8 mouse cellular contexts compared by ENCODE assay signal in the genomic region with DNA sequence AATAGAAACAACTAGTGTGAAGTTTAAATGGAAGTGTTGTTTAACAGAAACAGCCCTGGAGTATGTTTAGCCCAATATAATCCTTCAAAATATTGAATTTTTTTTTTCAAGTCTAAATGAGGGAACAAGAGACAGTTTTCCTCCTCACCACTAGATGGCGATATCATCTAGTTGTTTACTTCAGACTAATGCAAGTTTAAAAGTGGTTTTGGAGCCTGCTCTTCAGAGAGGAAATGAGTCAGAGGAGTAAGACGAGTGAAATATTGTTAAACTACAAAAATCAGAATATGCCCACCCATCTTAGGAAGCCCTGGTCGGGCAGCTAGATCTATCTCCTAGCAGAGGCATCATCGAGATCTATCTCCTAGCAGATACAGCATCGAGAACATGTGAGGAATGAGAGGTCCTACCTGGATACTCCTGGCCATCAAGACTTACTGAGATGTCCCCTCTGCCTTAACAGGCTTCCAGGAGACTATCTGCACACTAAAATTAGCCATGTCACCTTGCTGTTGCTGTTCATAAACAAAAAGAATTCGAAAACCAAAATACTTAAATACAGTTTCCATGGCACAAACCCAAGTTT.
A peak's percentile ranks its signal among the peaks of the same experiment; 100 is the strongest.
DNase-seq lines count a peak whose midpoint lies in the region; ATAC-seq lines count a peak whose summit lies in the region.

No protein-coding gene starts in this region.

- peaks cover 6% of the 10 kb centered on the region; the same call in 1 of the 2 replicates for H3K4me1 ChIP-seq in midbrain, embryonic 15.5 days
- no peaks in the 10 kb centered on the region for H3K4me1 ChIP-seq in midbrain, embryonic 10.5 days
- no peaks in the 10 kb centered on the region for H3K4me1 ChIP-seq in intestine, embryonic 15.5 days (replicated peaks)

- H3K27me3 ChIP-seq in midbrain, embryonic 15.5 days (replicated peaks), result no peaks in the 10 kb centered on the region
- no peaks in the 10 kb centered on the region for H3K27me3 ChIP-seq in midbrain, embryonic 10.5 days (ENCODE audit: low read depth, poor library complexity, severe bottlenecking)
- no peaks in the 10 kb centered on the region for H3K27me3 ChIP-seq in intestine, embryonic 15.5 days (replicated peaks)

- no peak overlapping the region for H3K4me3 ChIP-seq in midbrain, embryonic 15.5 days
- no peak overlapping the region for H3K4me3 ChIP-seq in midbrain, embryonic 10.5 days
- H3K4me3 ChIP-seq in intestine, embryonic 15.5 days (replicated peaks), result no peak overlapping the region

- no peaks in the 10 kb centered on the region for H3K36me3 ChIP-seq in midbrain, embryonic 15.5 days (replicated peaks)
- no peaks in the 10 kb centered on the region for H3K36me3 ChIP-seq in midbrain, embryonic 10.5 days
- H3K36me3 ChIP-seq in intestine, embryonic 15.5 days, result no peaks in the 10 kb centered on the region

- H3K27ac ChIP-seq in midbrain, embryonic 15.5 days, result no peak overlapping the region
- H3K27ac ChIP-seq in midbrain, embryonic 10.5 days (replicated peaks), result no peak overlapping the region
- H3K27ac ChIP-seq in intestine, embryonic 15.5 days, result no peak overlapping the region

- H3K9me3 ChIP-seq in midbrain, embryonic 15.5 days, result no peaks in the 10 kb centered on the region
- no peaks in the 10 kb centered on the region for H3K9me3 ChIP-seq in midbrain, embryonic 10.5 days (replicated peaks)
- no peaks in the 10 kb centered on the region for H3K9me3 ChIP-seq in intestine, embryonic 15.5 days

- H3K4me2 ChIP-seq in midbrain, embryonic 15.5 days, result no peak overlapping the region
- H3K4me2 ChIP-seq in intestine, embryonic 15.5 days (replicated peaks), result no peak overlapping the region

- intact Hi-C loops in heart, postnatal 25 days (cut with DNase I), result loop anchor here (1.0 to 5.0 kb wide), 3 partner anchors 43 to 394 kb away; no protein-coding TSS in a partner anchor

- DNase-seq in heart, adult 11 months, result peak; percentile 73
- no peak for DNase-seq in heart, postnatal 25 days (ENCODE audit: low spot score)
- DNase-seq in midbrain, embryonic 10.5 days (ENCODE audit: low spot score), result no peak
- peak; percentile 46 to 70 for DNase-seq in cerebellum, postnatal 10 days
- DNase-seq in lung, postnatal 10 days, result peak; percentile 48
- DNase-seq in yolk sac, embryonic 10.5 days (ENCODE audit: low spot score), result no peak

- 0 out of 2 replicates have a peak, but pooled peaks have one; percentile 22 for ATAC-seq in midbrain, embryonic 15.5 days (replicated peaks)
- no peak for ATAC-seq in intestine, embryonic 15.5 days

- WGBS in midbrain, embryonic 15.5 days, result 52% methylated on average over 6 of the region's 6 CpGs
- 56% methylated on average over 6 of the region's 6 CpGs for WGBS in midbrain, embryonic 10.5 days
- 42% methylated on average over 6 of the region's 6 CpGs for WGBS in intestine, embryonic 15.5 days

- H3K9ac ChIP-seq in midbrain, embryonic 15.5 days, result no peak overlapping the region
- H3K9ac ChIP-seq in intestine, embryonic 15.5 days, result no peak overlapping the region

Comparison
In these comparisons a context has a peak if more than half of its experiments do, and no peak if none do; other contexts are left out.
1. DNase-seq: peak in heart, adult 11 months (single experiment), cerebellum, postnatal 10 days (2 of 2) and lung, postnatal 10 days (single experiment); none in heart, postnatal 25 days (single experiment), midbrain, embryonic 10.5 days (single experiment) and yolk sac, embryonic 10.5 days (single experiment).